ENCODE assay signal across 22 mouse cellular contexts in the genomic region with DNA sequence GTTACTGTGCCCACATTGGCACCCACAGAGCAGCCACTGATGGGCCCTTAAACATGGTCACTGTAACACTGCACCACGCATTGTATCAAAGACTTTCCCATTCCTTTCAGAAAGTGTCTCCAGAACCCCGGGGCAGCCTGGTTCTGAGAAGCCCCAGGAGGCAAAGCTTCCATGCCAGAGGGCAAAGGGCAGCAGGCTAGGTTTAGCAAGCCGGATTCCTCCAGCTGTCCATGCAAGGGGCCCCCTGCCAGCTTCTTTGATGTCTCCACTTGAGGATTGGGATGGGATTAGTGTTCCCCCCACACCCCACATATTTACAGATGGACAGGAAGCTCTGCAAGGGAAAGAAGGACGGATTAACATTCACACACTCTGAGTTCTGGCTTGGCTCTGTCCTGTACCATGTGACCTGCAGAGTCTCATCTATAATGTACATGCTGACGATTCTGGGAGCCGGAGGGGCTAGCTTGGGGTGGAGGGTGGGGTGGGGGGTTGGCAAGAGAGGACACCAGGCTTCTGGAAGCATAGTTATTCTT.
A peak's percentile ranks its signal among the peaks of the same experiment; 100 is the strongest.
DNase-seq lines count a peak whose midpoint lies in the region; ATAC-seq and TF ChIP-seq lines count a peak whose summit lies in the region.
"Had no signal": no experiment of that assay in that cellular context is flagged by ENCODE, and none has a peak within 500 bp of the region (broad histone marks: within the 10 kb centered on the region; RNA-seq: fewer than 3 reads in every experiment).

No protein-coding gene starts in this region.

- no peak overlapping the region for H3K27ac ChIP-seq in cerebellum, adult 2 months (ENCODE audit: insufficient read depth, low read length)
- H3K27ac ChIP-seq in limb, embryonic 11.5 days (replicated peaks; ENCODE audit: low read depth, low read length) = no peak overlapping the region
- no peak overlapping the region for H3K27ac ChIP-seq in limb, embryonic 10.5 days
- H3K27ac ChIP-seq: embryonic facial prominence, embryonic 12.5 days; limb, embryonic 15.5 days; midbrain, embryonic 15.5 days had no signal

- 19% methylated on average over 6 of the region's 6 CpGs for WGBS in cerebellum, adult 2 months
- 25% methylated on average over 6 of the region's 6 CpGs for WGBS in limb, embryonic 11.5 days
- WGBS in limb, embryonic 10.5 days = 30% methylated on average over 6 of the region's 6 CpGs

- no peaks in the 10 kb centered on the region for H3K36me3 ChIP-seq in limb, embryonic 11.5 days (ENCODE audit: control insufficient read depth, insufficient read depth, low read length)
- no peaks in the 10 kb centered on the region for H3K36me3 ChIP-seq in limb, embryonic 10.5 days
- H3K36me3 ChIP-seq: embryonic facial prominence, embryonic 12.5 days; limb, embryonic 15.5 days; midbrain, embryonic 15.5 days had no signal

- H3K9me3 ChIP-seq in limb, embryonic 11.5 days (ENCODE audit: control insufficient read depth, low read length) = no peaks in the 10 kb centered on the region
- H3K9me3 ChIP-seq in limb, embryonic 10.5 days (replicated peaks) = no peaks in the 10 kb centered on the region
- H3K9me3 ChIP-seq: embryonic facial prominence, embryonic 12.5 days; limb, embryonic 15.5 days; midbrain, embryonic 15.5 days had no signal

- DNase-seq in cerebellum, postnatal 10 days = peak; percentile 26 to 53
- no peak for DNase-seq in cerebellum, adult 2 months
- DNase-seq in limb, embryonic 11.5 days (ENCODE audit: low spot score) = no peak
- DNase-seq in limb, embryonic 10.5 days (ENCODE audit: low spot score) = no peak
- peak; percentile 17 to 62 for DNase-seq in kidney, adult 8-10 months
- DNase-seq in mesoderm, embryonic 11.5 days (ENCODE audit: low read depth, low spot score) = peak; percentile 20
- no peak for DNase-seq in adrenal gland, postnatal 10 days
- DNase-seq: adrenal gland, adult 8-10 months; cerebellum, adult 11 months; cerebellum, postnatal 25 days; gastrocnemius, postnatal 25 days; liver, postnatal 0 days; thymus, postnatal 4 days had no signal

- H3K27me3 ChIP-seq in cerebellum, adult 2 months (ENCODE audit: control insufficient read depth, insufficient read depth, low read length) = no peaks in the 10 kb centered on the region
- H3K27me3 ChIP-seq in limb, embryonic 11.5 days (ENCODE audit: control insufficient read depth, insufficient read depth, low read length) = no peaks in the 10 kb centered on the region
- 0 out of 2 replicates have a peak, but pooled peaks cover 16% of the 10 kb centered on the region for H3K27me3 ChIP-seq in limb, embryonic 10.5 days (ENCODE audit: low read depth, poor library complexity, severe bottlenecking)
- H3K27me3 ChIP-seq: limb, embryonic 15.5 days; midbrain, embryonic 15.5 days; Patski had no signal

- H3K4me3 ChIP-seq in cerebellum, adult 2 months (replicated peaks; ENCODE audit: insufficient read depth, low read depth, low read length) = no peak overlapping the region
- H3K4me3 ChIP-seq in limb, embryonic 11.5 days (ENCODE audit: low read depth, low read length) = no peak overlapping the region
- no peak overlapping the region for H3K4me3 ChIP-seq in limb, embryonic 10.5 days
- H3K4me3 ChIP-seq: embryonic facial prominence, embryonic 12.5 days; erythroblast, embryonic 14.5 days; limb, embryonic 15.5 days; midbrain, embryonic 15.5 days; myocyte had no signal

- peak; percentile 44; the same call in 1 of the 2 replicates for ATAC-seq in limb, embryonic 11.5 days (ENCODE audit: insufficient number of reproducible peaks, low FRiP score, low TSS enrichment, low read depth)
- ATAC-seq in granulocyte monocyte progenitor cell, adult 5-6 weeks (replicated peaks; ENCODE audit: poor library complexity, severe bottlenecking) = no peak
- ATAC-seq: CD4-positive, CD25-positive, alpha-beta regulatory T cell, adult 4 months; forebrain, embryonic 14.5 days; liver, postnatal 0 days; midbrain, embryonic 15.5 days; Patski had no signal

- no peak overlapping the region for H3K4me2 ChIP-seq in limb, embryonic 11.5 days (ENCODE audit: low read depth, severe bottlenecking)
- H3K4me2 ChIP-seq: embryonic facial prominence, embryonic 12.5 days; limb, embryonic 15.5 days; midbrain, embryonic 15.5 days had no signal

- no peak for TF ChIP-seq POLR2A in cerebellum, adult 2 months (IDR thresholded peaks at IDR 0.05; ENCODE audit: borderline replicate concordance, insufficient read depth, low read length)

- H3K4me1 ChIP-seq in cerebellum, adult 2 months (ENCODE audit: control insufficient read depth, insufficient read depth, low read length) = no peaks in the 10 kb centered on the region
- peaks cover 4% of the 10 kb centered on the region; the same call in 1 of the 2 replicates for H3K4me1 ChIP-seq in limb, embryonic 11.5 days (ENCODE audit: control insufficient read depth, insufficient read depth, low read length)
- H3K4me1 ChIP-seq in limb, embryonic 10.5 days = peaks cover 36% of the 10 kb centered on the region

- no peak for TF ChIP-seq CTCF in cerebellum, adult 2 months (IDR thresholded peaks at IDR 0.05; ENCODE audit: borderline replicate concordance, insufficient read depth, low read depth, low read length)

- no peak overlapping the region for H3K9ac ChIP-seq in limb, embryonic 11.5 days (ENCODE audit: low read length)
- H3K9ac ChIP-seq: embryonic facial prominence, embryonic 12.5 days; limb, embryonic 15.5 days; liver, postnatal 0 days; midbrain, embryonic 15.5 days had no signal

Comparison
In these comparisons a context has a peak if more than half of its experiments do, and no peak if none do; other contexts are left out.
1. DNase-seq: peak in cerebellum, postnatal 10 days (2 of 2), kidney, adult 8-10 months (2 of 2) and mesoderm, embryonic 11.5 days (single experiment); none in cerebellum, adult 2 months (0 of 2), limb, embryonic 11.5 days (single experiment), limb, embryonic 10.5 days (single experiment) and adrenal gland, postnatal 10 days (single experiment).